Mouse (Mus musculus) intestine, embryonic 16.5 days (tissue): ENCODE results near the gene Atp10a. TPM values are rescaled to one million over a fixed set of nuclear protein-coding genes. Genes with fewer than 3 reads are reported as not detected.

Experiments used
- ATAC-seq: fragments of 200-750 bp; cut with Nextera tagmentation; 2 replicates; pipeline ENCODE4 v1.8.0; 2017; ENCODE audit warnings: moderate TSS enrichment, moderate library complexity
- H3K27ac ChIP-seq: fragments of 300-500 bp; sonication (generic); 2 replicates; pipeline ENCODE4 v1.5.1; 2014; ENCODE audit warnings: mild to moderate bottlenecking, low read length
- H3K27me3 ChIP-seq: fragments of 300-500 bp; sonication (generic); replicated peaks from 2 replicates; pipeline ENCODE4 v1.6.1; 2014; ENCODE audit warnings: low read length, control low read depth, mixed read lengths; ENCODE audit not compliant: control insufficient read depth, insufficient read depth
- H3K36me3 ChIP-seq: fragments of 300-500 bp; sonication (generic); 2 replicates; pipeline ENCODE4 v1.6.1; 2014; ENCODE audit warnings: low read length, control low read depth; ENCODE audit not compliant: control insufficient read depth, insufficient read depth
- H3K4me1 ChIP-seq: fragments of 300-500 bp; sonication (generic); 2 replicates; pipeline ENCODE4 v1.6.1; 2014; ENCODE audit warnings: low read length, control low read depth, mixed read lengths; ENCODE audit not compliant: control insufficient read depth, insufficient read depth
- H3K4me2 ChIP-seq: fragments of 300-500 bp; sonication (generic); 2 replicates; pipeline ENCODE4 v1.6.1; 2014; ENCODE audit warnings: low read depth, low read length, control low read depth
- H3K4me3 ChIP-seq: fragments of 300-500 bp; sonication (generic); 2 replicates; pipeline ENCODE4 v1.5.1; 2014; ENCODE audit warnings: mild to moderate bottlenecking, low read length
- H3K9ac ChIP-seq: fragments of 300-500 bp; sonication (generic); 2 replicates; pipeline ENCODE4 v1.6.1; 2014; ENCODE audit warnings: low read depth, low read length
- H3K9me3 ChIP-seq: fragments of 300-500 bp; sonication (generic); 2 replicates; pipeline ENCODE4 v1.6.1; 2016; ENCODE audit warnings: low read length, control low read depth; ENCODE audit not compliant: control insufficient read depth
- WGBS: fragments of 180-500 bp; shearing (Covaris S2); extraction: QIAGEN DNeasy Blood & Tissue Kit; methylation state at CpG from one replicate; pipeline ENCODE4 v1.1.7; 2014; 5-methylcytosine and 5-hydroxymethylcytosine counted together
- polyA plus RNA-seq: library from polyadenylated mRNA; unstranded; fragments of >200 nt; fragmentation: Nextera tagmentation; extraction: Ambion mirVana; gene quantifications from 2 replicates; pipeline ENCODE4 v1.2.1, GENCODE M21; 2015

Gene Atp10a
- polyA plus RNA-seq, 1 experiment from 2014 or later: 1.8 TPM

- H3K36me3 ChIP-seq: no peaks in the 10 kb centered on the region
- H3K9ac ChIP-seq: no peak overlapping the region
- no peaks in the 10 kb centered on the region for H3K27me3 ChIP-seq
- H3K4me2 ChIP-seq: no peak overlapping the region
- no peak overlapping the region for H3K4me3 ChIP-seq
- no peaks in the 10 kb centered on the region for H3K4me1 ChIP-seq
- WGBS: 61% methylated on average over 1 of the region's 1 CpGs
- H3K9me3 ChIP-seq: no peaks in the 10 kb centered on the region
- no peak overlapping the region for H3K27ac ChIP-seq
- no peak for ATAC-seq
Observed at GRCm38 (mm10) chr7:58647404-58647803, 8.6 kb upstream of the Atp10a start.

GRCm38 (mm10) chr7:58657913-58658789 is 2.2 kb downstream of the Atp10a start:
- no peaks in the 10 kb centered on the region for H3K36me3 ChIP-seq
- H3K27me3 ChIP-seq: peaks cover 3% of the 10 kb centered on the region; the same call in 1 of the 2 replicates
- no peaks in the 10 kb centered on the region; the same call in 1 of the 2 replicates for H3K4me1 ChIP-seq
- ATAC-seq: peak; percentile 96
- no peaks in the 10 kb centered on the region for H3K9me3 ChIP-seq
- H3K9ac ChIP-seq: peak overlapping the region; percentile 79
- peak overlapping the region; percentile 94 for H3K4me2 ChIP-seq
- H3K4me3 ChIP-seq: peak overlapping the region; percentile 71
- H3K27ac ChIP-seq: peak overlapping the region; percentile 58
- under 1% methylated on average over 74 of the region's 81 CpGs for WGBS

- 29% methylated on average over 14 of the region's 14 CpGs for WGBS
- no peak for ATAC-seq
Observed at GRCm38 (mm10) chr7:58658790-58659405, 2.9 kb downstream of the Atp10a start.

GRCm38 (mm10) chr7:58660046-58660445 is 4.1 kb downstream of the Atp10a start:
- ATAC-seq: no peak
- H3K27ac ChIP-seq: no peak overlapping the region
- peaks cover 3% of the 10 kb centered on the region; the same call in 1 of the 2 replicates for H3K27me3 ChIP-seq
- no peak overlapping the region for H3K4me3 ChIP-seq
- H3K4me1 ChIP-seq: no peaks in the 10 kb centered on the region; the same call in 1 of the 2 replicates
- H3K36me3 ChIP-seq: no peaks in the 10 kb centered on the region
- no peaks in the 10 kb centered on the region for H3K9me3 ChIP-seq
- no peak overlapping the region for H3K4me2 ChIP-seq
- no peak overlapping the region for H3K9ac ChIP-seq

More at GRCm38 (mm10) chr7:58658790-58659405, 2.9 kb downstream of the Atp10a start:
- H3K27me3 ChIP-seq: peaks cover 3% of the 10 kb centered on the region; the same call in 1 of the 2 replicates
- peak overlapping the region; percentile 71 for H3K4me3 ChIP-seq
- H3K4me2 ChIP-seq: peak overlapping the region; percentile 94
- H3K36me3 ChIP-seq: no peaks in the 10 kb centered on the region
- peak overlapping the region; percentile 58 for H3K27ac ChIP-seq
- H3K9me3 ChIP-seq: no peaks in the 10 kb centered on the region
- peak overlapping the region; percentile 79 for H3K9ac ChIP-seq
- H3K4me1 ChIP-seq: no peaks in the 10 kb centered on the region; the same call in 1 of the 2 replicates

GRCm38 (mm10) chr7:58660665-58661064 is 4.7 kb downstream of the Atp10a start:
- no peak for ATAC-seq
- 93% methylated on average over 5 of the region's 5 CpGs for WGBS
- Histone ChIP-seq H3K9ac (no peak overlapping the region), H3K9me3 (no peaks in the 10 kb centered on the region), H3K27ac (no peak overlapping the region), H3K4me2 (no peak overlapping the region), H3K4me3 (no peak overlapping the region), H3K27me3 (peaks cover 3% of the 10 kb centered on the region; the same call in 1 of the 2 replicates), H3K36me3 (no peaks in the 10 kb centered on the region), H3K4me1 (no peaks in the 10 kb centered on the region; the same call in 1 of the 2 replicates)

GRCm38 (mm10) chr7:58661076-58661475 is 5.1 kb downstream of the Atp10a start:
- no peak overlapping the region for H3K4me3 ChIP-seq
- no peaks in the 10 kb centered on the region; the same call in 1 of the 2 replicates for H3K4me1 ChIP-seq
- H3K9ac ChIP-seq: no peak overlapping the region
- H3K9me3 ChIP-seq: no peaks in the 10 kb centered on the region
- H3K36me3 ChIP-seq: no peaks in the 10 kb centered on the region
- no peak overlapping the region for H3K27ac ChIP-seq
- 86% methylated on average over 7 of the region's 7 CpGs for WGBS
- H3K4me2 ChIP-seq: no peak overlapping the region
- ATAC-seq: no peak
- peaks cover 3% of the 10 kb centered on the region; the same call in 1 of the 2 replicates for H3K27me3 ChIP-seq

- H3K36me3 ChIP-seq: no peaks in the 10 kb centered on the region
- no peaks in the 10 kb centered on the region for H3K27me3 ChIP-seq
- no peak overlapping the region for H3K4me3 ChIP-seq
- no peaks in the 10 kb centered on the region for H3K9me3 ChIP-seq
- no peak overlapping the region for H3K9ac ChIP-seq
- no peak overlapping the region for H3K4me2 ChIP-seq
- no peak for ATAC-seq
- no peaks in the 10 kb centered on the region for H3K4me1 ChIP-seq
- no peak overlapping the region for H3K27ac ChIP-seq
- 52% methylated on average over 1 of the region's 1 CpGs for WGBS
Observed at GRCm38 (mm10) chr7:58668617-58669016, 12.7 kb downstream of the Atp10a start.

GRCm38 (mm10) chr7:58676075-58676474 is 20.1 kb downstream of the Atp10a start:
- Histone ChIP-seq H3K9me3 (no peaks in the 10 kb centered on the region), H3K9ac (no peak overlapping the region), H3K4me2 (no peak overlapping the region), H3K36me3 (no peaks in the 10 kb centered on the region), H3K4me3 (no peak overlapping the region), H3K4me1 (no peaks in the 10 kb centered on the region; the same call in 1 of the 2 replicates), H3K27ac (no peak overlapping the region), H3K27me3 (no peaks in the 10 kb centered on the region)
- ATAC-seq: no peak
- WGBS: 62% methylated on average over 3 of the region's 3 CpGs

GRCm38 (mm10) chr7:58677111-58677805 is 21.3 kb downstream of the Atp10a start:
- H3K4me3 ChIP-seq: no peak overlapping the region
- H3K27ac ChIP-seq: no peak overlapping the region
- no peak overlapping the region for H3K4me2 ChIP-seq
- no peaks in the 10 kb centered on the region for H3K27me3 ChIP-seq
- ATAC-seq: no peak
- H3K9ac ChIP-seq: no peak overlapping the region
- WGBS: 52% methylated on average over 5 of the region's 5 CpGs
- no peaks in the 10 kb centered on the region for H3K36me3 ChIP-seq
- H3K4me1 ChIP-seq: no peaks in the 10 kb centered on the region; the same call in 1 of the 2 replicates
- H3K9me3 ChIP-seq: no peaks in the 10 kb centered on the region
